In the genomic region with DNA sequence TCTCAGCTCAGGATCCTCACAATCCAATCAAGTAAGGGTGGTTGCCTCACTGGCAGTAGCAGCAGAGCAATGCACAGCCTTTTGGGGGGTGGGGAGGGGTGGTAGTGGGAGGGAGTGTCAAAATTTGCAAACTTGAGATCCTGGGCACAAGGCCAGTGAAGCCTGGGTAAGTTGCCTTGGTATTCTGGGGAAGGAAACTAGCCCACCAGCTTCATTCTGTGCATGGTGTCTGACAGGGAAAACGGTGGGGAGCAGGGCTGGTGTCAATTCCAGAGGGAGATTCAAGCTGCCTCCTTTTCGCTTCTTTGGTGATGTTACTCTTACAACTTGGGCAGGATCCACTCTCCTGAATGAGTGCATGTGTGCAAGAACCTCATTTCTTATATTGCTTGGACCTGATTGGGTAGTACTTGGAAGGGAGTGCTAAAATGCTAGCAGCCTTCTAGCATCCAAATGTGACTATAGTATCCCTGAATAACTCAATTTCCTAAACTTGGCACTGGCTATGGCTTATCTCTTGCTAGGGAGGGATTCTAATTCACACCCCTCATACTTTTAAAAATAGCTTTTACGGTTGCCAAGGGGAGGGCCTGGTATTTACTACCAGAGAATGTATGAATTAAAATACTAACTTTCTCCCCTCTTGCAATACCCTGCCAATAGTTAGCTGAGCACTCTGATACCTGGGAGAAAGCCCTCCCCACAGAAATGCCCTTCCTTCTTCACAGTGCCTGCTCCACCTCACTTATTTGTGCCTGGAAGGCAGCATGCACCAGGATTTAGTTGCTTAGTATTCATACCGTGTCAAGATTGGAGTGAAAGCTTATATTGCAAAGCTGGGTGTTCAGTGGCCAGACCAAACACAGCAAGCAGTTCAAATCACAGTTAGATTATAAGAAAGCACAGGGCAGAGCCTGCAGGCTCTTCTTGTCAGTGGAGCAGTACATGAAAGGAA, we compare ENCODE assay signal across 8 mouse cellular contexts. TPM values are rescaled to one million over a fixed set of nuclear protein-coding genes. Genes with fewer than 3 reads are reported as not detected.
DNase-seq lines count a peak whose midpoint lies in the region; ATAC-seq and TF ChIP-seq lines count a peak whose summit lies in the region.

No protein-coding gene starts in this region.

- peak; percentile 96 for ATAC-seq in frontal cortex, adult (ENCODE audit: low TSS enrichment)
- peak; percentile 56; the same call in 1 of the 2 replicates for ATAC-seq in midbrain, postnatal 0 days (ENCODE audit: low FRiP score)
- no peak for ATAC-seq in liver, embryonic 12.5 days

- H3K4me3 ChIP-seq in kidney, adult 2 months (ENCODE audit: insufficient read depth, low read depth, low read length): no peak overlapping the region
- H3K4me3 ChIP-seq in midbrain, postnatal 0 days (ENCODE audit: low read depth, low read length): no peak overlapping the region
- H3K4me3 ChIP-seq in liver, embryonic 12.5 days: no peak overlapping the region

- peak; percentile 9 for DNase-seq in kidney, adult 2 months
- no peak for DNase-seq in kidney, postnatal 25 days
- DNase-seq in layer of hippocampus, adult 9-11 months: peak; percentile 54
- DNase-seq in midbrain, postnatal 0 days (ENCODE audit: low spot score): peak; percentile 50
- no peak for DNase-seq in cerebellum, adult 11-12 months
- DNase-seq in cerebellum, postnatal 25 days: no peak

- H3K27ac ChIP-seq in kidney, adult 2 months (ENCODE audit: insufficient read depth, low read depth, low read length): no peak overlapping the region
- peak overlapping the region; percentile 57 for H3K27ac ChIP-seq in midbrain, postnatal 0 days (ENCODE audit: low read depth, low read length)
- H3K27ac ChIP-seq in liver, embryonic 12.5 days: no peak overlapping the region

- H3K4me2 ChIP-seq in midbrain, postnatal 0 days (ENCODE audit: low read depth, low read length, poor library complexity, severe bottlenecking): no peak overlapping the region
- no peak overlapping the region for H3K4me2 ChIP-seq in liver, embryonic 12.5 days

- H3K9me3 ChIP-seq in midbrain, postnatal 0 days (ENCODE audit: low read length): no peaks in the 10 kb centered on the region
- no peaks in the 10 kb centered on the region for H3K9me3 ChIP-seq in liver, embryonic 12.5 days (replicated peaks)

- H3K27me3 ChIP-seq in kidney, adult 2 months (replicated peaks; ENCODE audit: control insufficient read depth, insufficient read depth, low read length): no peaks in the 10 kb centered on the region
- no peaks in the 10 kb centered on the region for H3K27me3 ChIP-seq in midbrain, postnatal 0 days (ENCODE audit: insufficient read depth, low read length)
- H3K27me3 ChIP-seq in liver, embryonic 12.5 days (replicated peaks): no peaks in the 10 kb centered on the region

- no peak for TF ChIP-seq POLR2A in kidney, adult 2 months (IDR thresholded peaks at IDR 0.05; ENCODE audit: low read depth, low read length)

- TF ChIP-seq CTCF in kidney, adult 2 months (conservative IDR thresholded peaks at IDR 0.05; ENCODE audit: insufficient read depth, insufficient read length, low read depth, low read length): no peak
- no peak for TF ChIP-seq CTCF in midbrain, postnatal 0 days (IDR thresholded peaks at IDR 0.05)

- 34% methylated on average over 4 of the region's 4 CpGs for WGBS in kidney, adult 2 months
- WGBS in midbrain, postnatal 0 days: 38% methylated on average over 4 of the region's 4 CpGs
- WGBS in liver, embryonic 12.5 days (ENCODE audit: insufficient replicate concordance): 59% methylated on average over 4 of the region's 4 CpGs

- H3K36me3 ChIP-seq in kidney, adult 2 months (ENCODE audit: control insufficient read depth, insufficient read depth, low read length): peaks cover 2% of the 10 kb centered on the region
- no peaks in the 10 kb centered on the region; the same call in 1 of the 2 replicates for H3K36me3 ChIP-seq in midbrain, postnatal 0 days (ENCODE audit: insufficient read depth, low read length)
- no peaks in the 10 kb centered on the region for H3K36me3 ChIP-seq in liver, embryonic 12.5 days

- no peak overlapping the region for H3K9ac ChIP-seq in midbrain, postnatal 0 days (replicated peaks; ENCODE audit: low read length, poor library complexity, severe bottlenecking)
- H3K9ac ChIP-seq in liver, embryonic 12.5 days: no peak overlapping the region

- H3K4me1 ChIP-seq in kidney, adult 2 months (ENCODE audit: control insufficient read depth, insufficient read depth, low read length): peaks cover 4% of the 10 kb centered on the region; the same call in 1 of the 2 replicates
- H3K4me1 ChIP-seq in midbrain, postnatal 0 days (ENCODE audit: insufficient read depth, low read length): 0 out of 2 replicates have a peak, but pooled peaks cover 8% of the 10 kb centered on the region
- H3K4me1 ChIP-seq in liver, embryonic 12.5 days: 0 out of 2 replicates have a peak, but pooled peaks cover 3% of the 10 kb centered on the region

RNA-seq across cellular contexts. Expression of gene Nrp1, which starts 57.6 kb away (rescaled TPM):
- polyA plus RNA-seq in kidney, adult 2 months (2012; rRNA removed): 46.1 and 54.3 TPM in 2 replicates
- total RNA-seq in midbrain, postnatal 0 days (2014; rRNA removed): 57.9 and 72.1 TPM in 2 replicates
- 56.5 and 59.3 TPM in 2 replicates for polyA plus RNA-seq in midbrain, postnatal 0 days (2015; fragmentation: Nextera tagmentation; extraction: Ambion mirVana)
- polyA plus RNA-seq in liver, embryonic 12.5 days (2016; fragmentation: Nextera tagmentation; extraction: Ambion mirVana): 32.0 and 32.8 TPM in 2 replicates

Comparison
In these comparisons a context has a peak if more than half of its experiments do, and no peak if none do; other contexts are left out.
1. DNase-seq: peak in kidney, adult 2 months (single experiment), layer of hippocampus, adult 9-11 months (single experiment) and midbrain, postnatal 0 days (single experiment); none in kidney, postnatal 25 days (0 of 2), cerebellum, adult 11-12 months (single experiment) and cerebellum, postnatal 25 days (0 of 2).